Mouse (Mus musculus) testis, postnatal 14 days (tissue): Measurements from ENCODE around the gene Atg9b.
A peak's percentile ranks its signal among the peaks of the same experiment; 100 is the strongest.
"Not testable (repeated sequence)": the region's sequence is repeated elsewhere in the genome, so short reads cannot be mapped to it uniquely, and the experiment has no call there.

ENCODE experiments used
- DNase-seq: peaks from one replicate; pipeline ENCODE4 v3.0.0; 2021; ENCODE audit warnings: low spot score

The Atg9b gene

DNA sequence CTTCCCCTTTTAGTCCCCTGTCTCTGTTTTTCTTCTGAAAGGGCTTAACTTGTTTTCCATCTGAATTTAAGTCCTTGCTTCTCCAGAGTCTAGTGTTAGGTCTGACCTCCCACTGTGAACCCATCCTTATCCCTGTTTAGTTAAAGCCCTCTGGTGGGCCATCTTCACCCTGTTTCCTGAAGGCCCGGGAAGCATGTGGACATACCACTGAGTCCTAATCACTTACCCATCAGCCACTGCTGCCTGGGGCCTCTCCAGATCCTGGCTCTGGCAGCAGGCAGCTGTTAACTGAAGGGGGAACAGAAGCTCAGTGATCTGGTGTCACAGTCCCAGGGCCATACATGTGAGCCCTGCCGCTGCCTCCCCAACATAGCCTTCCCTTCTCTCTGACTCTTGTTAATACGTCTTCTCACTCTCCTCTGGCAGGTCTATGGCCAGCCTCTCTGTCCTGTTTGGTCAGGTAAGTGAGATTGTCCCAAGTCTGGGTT lies 13.5 kb upstream of the Atg9b start:
- DNase-seq: no peak

DNA sequence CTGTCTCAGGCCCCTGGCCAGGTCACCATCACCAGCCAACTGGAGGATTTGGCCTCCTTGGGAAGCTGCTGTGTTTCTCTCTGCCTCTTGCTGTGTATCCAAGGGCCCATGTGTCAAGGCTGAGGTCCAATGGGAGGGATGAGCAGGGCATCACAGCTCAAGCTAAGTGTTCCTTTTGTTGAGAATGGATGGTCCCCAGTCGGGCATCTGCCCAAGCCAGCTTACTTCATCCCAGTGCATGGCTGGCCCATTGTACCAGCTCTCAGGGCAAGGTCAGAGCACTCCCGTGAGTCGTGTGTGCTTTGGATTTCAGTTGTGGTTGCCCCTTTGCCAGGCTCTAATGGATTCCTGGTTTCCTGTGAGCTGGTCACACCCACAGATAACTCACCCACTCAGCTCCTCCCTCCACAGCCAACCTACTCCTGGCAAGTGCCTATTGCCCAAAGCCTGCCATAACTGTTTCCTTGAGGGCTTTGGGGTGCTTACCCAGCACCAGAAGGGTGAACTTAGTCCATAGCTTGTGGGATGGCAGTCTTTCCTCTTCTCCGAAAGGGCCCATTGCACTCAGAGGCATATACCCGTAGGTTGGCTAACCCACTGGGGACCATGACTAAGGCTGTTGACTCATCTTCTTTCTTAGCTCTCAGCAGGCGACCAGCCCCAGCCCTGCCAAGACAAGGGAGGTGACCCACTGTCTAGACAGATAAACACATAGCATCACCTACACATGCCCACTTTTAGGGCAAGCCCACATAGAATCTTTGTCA lies 12.8 kb upstream of the Atg9b start:
- no peak for DNase-seq

DNA sequence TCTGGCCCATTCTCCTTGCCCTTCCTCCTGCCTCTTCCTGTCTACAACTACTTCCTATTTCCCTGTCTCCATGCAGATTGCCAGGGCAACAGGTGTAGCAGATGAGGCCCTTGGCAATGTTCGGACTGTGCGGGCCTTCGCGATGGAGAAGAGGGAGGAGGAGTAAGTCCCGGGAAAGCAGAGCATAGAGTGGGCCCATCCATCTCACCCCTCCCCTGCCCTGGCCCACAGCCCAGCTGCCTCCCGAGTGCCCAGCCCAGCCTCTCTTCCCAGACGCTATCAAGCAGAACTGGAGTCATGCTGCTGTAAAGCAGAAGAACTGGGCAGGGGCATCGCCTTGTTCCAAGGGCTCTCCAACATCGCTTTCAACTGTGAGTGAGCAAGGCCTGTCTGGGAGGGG lies 10.0 kb upstream of the Atg9b start:
- DNase-seq: no peak

GRCm38 (mm10) chr5:24400911-24401605 lies 9.1 kb upstream of the Atg9b start:
- DNase-seq: no peak

DNA sequence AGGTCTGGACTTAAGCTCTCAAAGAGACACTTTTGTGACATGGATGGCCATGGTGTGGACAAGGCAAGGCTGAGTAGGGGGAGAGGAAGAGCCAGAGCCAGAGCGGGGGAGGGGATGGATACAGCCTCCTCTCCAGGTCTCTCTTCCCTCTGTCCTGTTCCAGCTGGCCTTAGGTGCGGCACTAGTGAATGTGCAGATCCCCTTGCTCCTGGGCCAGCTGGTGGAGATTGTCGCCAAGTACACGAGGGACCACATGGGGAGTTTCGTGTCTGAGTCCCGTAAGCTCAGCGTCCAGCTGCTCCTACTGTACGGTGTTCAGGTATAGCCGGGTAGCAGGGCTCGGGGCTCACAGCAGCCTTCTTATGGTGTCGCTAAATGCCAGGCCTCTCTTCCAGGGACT lies 8.4 kb upstream of the Atg9b start:
- DNase-seq: no peak

- DNase-seq: no peak
Observed at GRCm38 (mm10) chr5:24399686-24400085, 7.7 kb upstream of the Atg9b start.

DNA sequence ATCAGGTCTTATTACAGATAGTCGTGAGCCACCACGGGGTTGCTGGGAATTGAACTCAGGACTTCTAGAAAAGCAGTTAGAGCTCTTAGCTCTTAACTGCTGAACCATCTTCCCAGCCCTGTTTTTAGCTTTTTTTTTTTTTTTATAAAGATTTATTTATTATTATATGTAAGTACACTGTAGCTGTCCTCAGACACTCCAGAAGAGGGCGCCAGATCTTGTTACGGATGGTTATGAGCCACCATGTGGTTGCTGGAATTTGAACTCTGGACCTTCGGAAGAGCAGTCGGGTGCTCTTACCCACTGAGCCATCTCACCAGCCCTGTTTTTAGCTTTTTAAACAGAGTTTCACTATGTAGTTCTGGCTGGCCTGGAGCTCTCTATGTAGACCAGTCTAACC lies 4.3 kb upstream of the Atg9b start:
- DNase-seq: not testable (repeated sequence)

DNA sequence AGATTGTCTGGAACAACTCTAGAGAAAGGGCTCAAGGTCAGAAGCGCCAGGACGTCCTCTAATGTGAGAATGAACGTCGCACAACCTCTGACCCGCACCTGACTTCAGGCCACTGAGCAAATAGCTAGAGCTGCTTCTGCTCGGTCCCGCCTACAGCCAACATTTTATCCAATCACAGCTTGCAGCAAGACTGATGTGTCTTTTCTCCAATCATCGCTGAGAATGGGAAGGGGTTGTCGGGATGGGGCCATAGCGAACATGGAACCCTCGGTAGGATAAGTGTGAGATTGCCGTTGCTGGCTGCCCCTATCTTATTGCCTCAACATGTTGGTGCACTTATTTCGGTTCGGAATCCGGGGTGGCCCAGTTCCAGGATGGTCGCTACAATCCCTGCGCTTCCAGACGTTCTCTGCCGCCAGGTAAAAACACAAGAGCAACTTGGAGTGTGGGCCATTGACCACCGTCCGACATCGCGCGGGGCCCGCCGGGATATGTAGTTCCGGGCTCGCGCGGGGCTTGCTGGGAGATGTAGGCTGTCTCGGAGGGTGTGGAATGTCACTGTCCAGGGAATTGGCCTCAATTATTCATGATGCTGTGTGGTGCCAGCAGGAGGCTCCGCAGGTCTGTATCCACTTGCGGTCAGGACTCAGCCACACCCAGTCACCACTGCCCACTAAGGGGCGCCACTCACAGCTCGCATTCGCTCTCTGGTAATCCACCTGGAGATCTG lies 2.4 kb upstream of the Atg9b start:
- DNase-seq: peak; percentile 96

DNA sequence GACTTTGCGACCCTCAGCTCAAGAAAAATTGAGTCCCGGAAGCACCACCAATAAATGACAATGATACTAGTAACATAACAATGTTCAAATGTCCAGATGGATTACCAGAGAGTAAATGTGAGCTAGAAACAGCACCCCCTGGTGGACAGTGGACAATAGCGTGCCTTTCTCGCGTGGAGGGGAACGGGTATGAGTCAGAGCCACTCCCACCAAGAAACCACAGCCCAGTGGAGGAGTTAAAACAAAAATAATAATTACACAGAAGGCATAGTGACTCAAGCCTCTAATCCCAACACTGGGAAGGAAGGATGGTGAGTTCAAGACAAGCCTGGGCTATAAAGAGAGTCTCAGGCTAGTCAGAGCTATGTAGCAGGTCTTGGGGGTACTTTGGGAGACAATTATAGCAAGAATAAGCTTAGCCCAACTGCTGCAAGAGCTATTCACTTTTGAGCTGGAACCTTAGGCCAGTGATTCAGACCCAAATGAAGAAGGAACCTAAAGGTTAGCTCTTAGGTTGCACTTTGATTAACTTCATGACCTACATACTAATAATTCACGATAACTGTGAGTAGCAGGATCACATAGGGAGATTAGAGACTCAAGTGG lies 1.6 kb upstream of the Atg9b start, which contains the start of gene Abcb8:
TSS of gene Abcb8 (plus strand) at position 272 of the 606 bp plus-strand sequence.
- peak; percentile 72 for DNase-seq

DNA sequence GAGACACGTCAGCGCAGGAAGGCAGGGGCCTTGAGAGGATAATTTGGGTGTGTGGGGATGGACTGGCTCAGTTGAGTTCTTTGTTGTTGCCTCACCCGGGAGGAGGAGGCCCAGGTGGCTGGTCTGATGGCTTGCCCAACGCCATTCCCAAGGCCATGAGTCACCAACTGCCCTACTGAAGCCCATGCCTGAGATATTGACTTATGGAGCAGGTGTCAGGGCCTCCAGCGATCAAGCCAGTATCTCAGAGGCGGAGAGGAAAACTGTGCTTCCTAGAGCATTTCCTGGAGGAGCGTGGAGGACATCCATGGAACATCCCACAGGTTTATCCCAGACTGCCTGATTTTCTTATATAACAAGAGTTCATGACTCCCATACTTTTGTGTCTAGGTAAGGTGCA lies 781 bp upstream of the Atg9b start:
- DNase-seq: no peak

DNA sequence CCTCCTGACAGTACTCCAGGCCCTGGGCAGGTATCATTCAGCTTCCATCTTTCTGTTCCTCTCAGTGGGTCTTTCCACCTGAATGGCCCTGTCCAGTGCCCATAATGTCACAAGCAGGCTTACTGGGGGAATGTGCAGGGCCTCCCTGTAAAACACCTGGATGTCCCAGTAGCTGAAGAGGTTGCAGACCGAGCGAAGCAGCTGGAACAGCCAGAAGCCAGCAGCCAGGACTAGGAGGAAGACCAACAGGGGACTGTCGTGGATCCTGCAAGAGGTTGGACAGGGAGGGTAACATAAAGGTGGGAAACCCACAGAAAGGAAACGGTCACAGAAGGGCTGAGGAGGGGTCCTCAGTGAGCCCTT lies 2.3 kb downstream of the Atg9b start:
- no peak for DNase-seq

GRCm38 (mm10) chr5:24389011-24389657 lies 2.8 kb downstream of the Atg9b start:
- no peak for DNase-seq

- DNase-seq: no peak
Observed at GRCm38 (mm10) chr5:24388246-24388915, 3.6 kb downstream of the Atg9b start.

DNA sequence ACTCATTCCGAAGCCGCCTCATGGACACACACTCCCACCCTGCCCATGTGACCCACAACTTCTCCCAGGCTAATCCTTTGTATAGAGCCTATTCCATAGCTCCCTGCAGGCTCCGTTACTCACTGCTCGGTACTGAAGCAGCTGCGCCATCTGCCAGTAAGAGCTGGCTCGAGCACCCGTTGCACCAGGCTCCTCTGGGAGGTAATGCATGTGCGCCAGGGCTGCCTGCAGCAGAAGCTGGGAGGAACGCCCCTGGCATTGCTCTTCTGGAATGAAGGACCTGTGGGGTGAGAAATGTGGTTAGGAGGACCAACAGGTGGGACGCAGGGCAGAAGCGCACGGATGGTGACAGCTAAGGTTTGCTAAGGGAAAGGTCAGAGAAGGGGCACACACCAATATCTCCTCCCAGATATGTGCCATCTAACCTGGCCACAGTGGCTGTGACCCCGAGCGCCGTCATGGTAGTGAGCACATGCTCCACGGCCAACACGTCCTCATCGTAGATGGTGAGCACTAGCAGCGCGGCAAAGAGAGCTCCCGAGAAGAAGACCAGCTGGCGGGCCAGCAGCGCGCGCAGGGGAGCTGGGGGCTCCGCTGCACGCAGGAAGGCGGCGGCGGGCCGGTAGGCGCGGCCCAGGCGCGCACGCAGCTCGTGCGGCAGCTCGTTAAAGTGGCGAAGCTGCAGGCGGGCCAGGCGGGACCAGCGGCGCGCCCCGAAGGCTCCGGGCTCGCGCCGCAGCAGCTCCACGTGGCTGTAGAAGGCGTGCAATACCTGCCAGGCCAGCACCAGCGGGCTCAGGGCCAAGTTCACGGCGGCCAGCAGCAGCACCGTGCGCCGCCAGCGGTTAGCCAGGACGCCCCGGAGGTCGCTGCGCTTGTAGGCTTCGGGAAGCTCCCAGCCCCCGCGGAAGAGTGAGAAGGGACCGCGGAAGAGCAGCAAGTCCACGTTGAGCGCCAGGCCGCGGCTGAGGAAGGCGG lies 4.4 kb downstream of the Atg9b start:
- peak; percentile 63 for DNase-seq

DNA sequence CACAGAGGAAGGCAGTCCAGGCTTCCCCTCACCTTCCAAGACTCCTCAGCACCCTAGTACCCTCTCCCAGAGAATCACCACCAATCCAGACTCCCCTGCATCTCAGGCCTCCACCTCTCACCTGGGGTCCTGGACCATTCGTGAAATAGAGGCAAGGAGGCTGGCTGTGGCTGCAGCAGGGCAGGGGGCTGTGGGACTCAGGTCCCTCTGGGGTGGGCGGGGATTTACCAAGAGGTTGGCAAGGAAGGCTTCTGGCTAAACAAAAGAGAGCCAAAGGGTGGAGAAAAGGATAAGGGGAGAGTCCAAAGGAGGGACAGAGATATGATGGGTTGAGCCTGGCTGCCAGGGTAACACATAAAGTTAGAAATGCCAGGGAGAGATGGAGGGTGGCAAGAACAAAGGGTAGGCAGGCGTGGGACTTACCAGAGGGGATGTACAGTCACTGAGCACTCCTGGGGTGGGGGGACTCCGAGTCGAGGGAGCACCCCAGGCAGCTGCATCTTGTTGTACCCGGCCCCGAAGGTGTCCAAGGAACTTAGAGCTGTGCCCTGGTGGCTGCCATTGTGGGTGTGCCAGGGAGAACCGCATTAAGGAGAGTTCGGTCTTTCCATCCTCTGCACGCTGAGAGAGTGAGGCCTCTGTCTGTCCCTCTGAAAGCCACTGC lies 5.9 kb downstream of the Atg9b start:
- no peak for DNase-seq

DNA sequence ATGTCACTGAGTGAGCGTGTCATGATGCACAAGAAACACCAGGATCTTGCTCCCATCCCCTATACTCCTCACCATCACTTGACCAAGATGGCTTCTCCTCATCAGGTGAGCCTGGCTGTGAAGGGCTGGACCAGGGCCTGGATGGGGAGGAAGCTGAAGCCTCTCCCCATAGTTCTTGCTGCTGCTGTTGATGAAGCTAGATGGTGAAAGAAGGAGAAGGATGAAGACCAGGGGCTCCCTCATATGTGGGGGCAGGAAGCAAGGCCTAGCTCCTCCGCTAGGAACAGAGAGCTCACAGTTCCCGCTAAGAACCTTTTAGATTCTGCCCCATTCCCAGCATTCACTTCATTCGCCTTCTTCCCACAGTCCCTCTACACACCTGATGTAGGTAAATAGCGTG lies 6.6 kb downstream of the Atg9b start:
- DNase-seq: no peak

GRCm38 (mm10) chr5:24384407-24384806 lies 7.5 kb downstream of the Atg9b start:
- DNase-seq: no peak

DNA sequence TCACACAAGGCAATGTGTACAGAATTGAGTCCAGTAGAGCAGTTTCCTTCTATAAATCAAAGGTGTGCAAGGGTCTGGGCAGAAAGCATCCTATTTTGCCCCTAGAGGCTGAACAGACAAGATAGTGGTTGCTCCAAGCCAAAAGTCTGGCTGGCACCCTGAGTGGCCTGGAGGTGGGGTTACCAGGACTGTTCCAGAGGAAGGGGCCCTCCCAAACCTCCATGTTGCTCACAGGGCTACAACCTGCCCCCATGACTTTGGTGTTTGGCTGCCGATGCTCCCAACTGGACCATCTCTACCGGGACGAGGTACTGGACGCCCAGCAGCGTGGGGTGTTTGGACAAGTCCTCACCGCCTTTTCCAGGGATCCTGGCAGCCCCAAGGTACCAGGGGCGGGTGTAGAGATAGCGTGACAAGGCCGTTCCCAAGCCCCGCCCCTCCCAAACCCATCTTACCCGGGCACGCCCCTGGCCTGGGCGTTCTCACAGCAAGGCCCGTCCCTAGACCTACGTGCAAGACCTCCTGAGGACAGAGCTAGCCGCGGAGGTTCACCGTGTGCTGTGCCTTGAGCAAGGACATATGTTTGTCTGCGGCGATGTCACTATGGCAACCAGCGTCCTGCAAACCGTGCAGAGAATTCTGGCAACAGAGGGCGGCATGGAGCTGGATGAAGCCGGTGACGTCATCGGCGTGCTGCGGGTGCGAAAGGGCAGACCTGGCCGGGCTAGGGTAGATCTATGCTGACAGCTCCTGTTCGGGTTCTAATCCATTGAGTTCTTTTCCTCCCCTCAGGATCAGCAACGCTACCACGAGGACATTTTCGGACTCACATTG lies 8.7 kb downstream of the Atg9b start:
- DNase-seq: peak; percentile 88

- no peak for DNase-seq
Observed at GRCm38 (mm10) chr5:24381988-24382387, 10.0 kb downstream of the Atg9b start.
